Mouse (Mus musculus): ENCODE measurements around the gene Gemin2.

DNA sequence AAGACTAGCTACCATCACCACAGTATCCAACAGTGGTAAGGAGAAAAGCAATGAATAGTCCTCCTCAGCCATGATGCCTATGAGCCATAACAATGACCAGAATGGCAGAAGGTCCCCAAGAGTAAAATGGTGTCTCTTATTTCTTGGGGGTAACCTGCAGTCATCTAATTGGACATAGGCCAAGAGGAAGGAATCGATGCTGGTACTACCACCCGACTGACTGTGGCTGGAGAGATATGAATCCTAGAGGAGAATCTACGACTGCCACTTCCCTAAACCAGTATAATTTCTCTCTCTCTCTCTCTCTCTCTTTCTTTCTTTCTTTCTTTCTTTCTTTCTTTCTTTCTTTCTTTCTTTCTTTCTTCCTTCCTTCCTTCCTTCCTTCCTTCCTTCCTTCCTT, 39.3 kb downstream of the Gemin2 start:
- TF ChIP-seq GATA1 (IDR thresholded peaks at IDR 0.05; ENCODE audit: borderline replicate concordance, low read length) (no peak), FLI1 (IDR thresholded peaks at IDR 0.05; ENCODE audit: low read length) (no peak)
